Mouse (Mus musculus): Measurements from ENCODE around the gene Chn2. TPM values are rescaled to one million over a fixed set of nuclear protein-coding genes. Genes with fewer than 3 reads are reported as not detected.
A peak's percentile ranks its signal among the peaks of the same experiment; 100 is the strongest.

Gene Chn2
- polyA plus RNA-seq, 1 experiment from 2014 or later, result 28.5 TPM

DNA sequence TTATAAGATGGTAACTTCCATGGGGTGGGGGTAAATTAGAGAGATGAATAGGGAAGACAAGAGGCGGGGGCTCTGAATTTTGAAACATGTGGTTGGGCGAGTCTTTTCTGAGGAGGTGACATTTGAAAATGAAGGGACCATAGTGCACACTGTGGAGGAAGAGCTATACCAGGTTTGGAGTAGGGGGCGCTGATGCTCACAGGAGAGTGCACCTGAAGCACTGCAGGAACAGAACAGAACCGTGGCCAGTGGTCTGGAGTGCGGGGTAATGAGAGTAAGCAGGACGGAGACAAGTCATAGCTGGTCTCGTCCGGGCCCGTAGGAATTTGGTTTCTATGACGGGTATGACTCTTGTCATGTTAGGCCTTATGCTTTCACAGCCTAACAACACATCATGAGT lies 18.3 kb downstream of the Chn2 start:
- ATAC-seq (ENCODE audit: low FRiP score, low read depth), result no peak
- Histone ChIP-seq H3K27ac (replicated peaks) (no peak overlapping the region), H3K4me2 (replicated peaks) (no peak overlapping the region), H3K36me3 (no peaks in the 10 kb centered on the region), H3K4me3 (no peak overlapping the region), H3K9me3 (no peaks in the 10 kb centered on the region), H3K9ac (replicated peaks) (no peak overlapping the region), H3K4me1 (peaks cover 24% of the 10 kb centered on the region), H3K27me3 (no peaks in the 10 kb centered on the region)
- 77% methylated on average over 10 of the region's 10 CpGs for WGBS

- Histone ChIP-seq H3K27me3 (no peaks in the 10 kb centered on the region), H3K9ac (replicated peaks) (no peak overlapping the region), H3K27ac (replicated peaks) (no peak overlapping the region), H3K9me3 (no peaks in the 10 kb centered on the region), H3K4me3 (no peak overlapping the region), H3K4me2 (replicated peaks) (no peak overlapping the region), H3K4me1 (peaks cover 24% of the 10 kb centered on the region), H3K36me3 (no peaks in the 10 kb centered on the region)
- ATAC-seq (ENCODE audit: low FRiP score, low read depth), result no peak
- 80% methylated on average over 8 of the region's 8 CpGs for WGBS
These were observed 19.5 kb downstream of the Chn2 start for GRCm38 (mm10) chr6:54058837-54059236.

DNA sequence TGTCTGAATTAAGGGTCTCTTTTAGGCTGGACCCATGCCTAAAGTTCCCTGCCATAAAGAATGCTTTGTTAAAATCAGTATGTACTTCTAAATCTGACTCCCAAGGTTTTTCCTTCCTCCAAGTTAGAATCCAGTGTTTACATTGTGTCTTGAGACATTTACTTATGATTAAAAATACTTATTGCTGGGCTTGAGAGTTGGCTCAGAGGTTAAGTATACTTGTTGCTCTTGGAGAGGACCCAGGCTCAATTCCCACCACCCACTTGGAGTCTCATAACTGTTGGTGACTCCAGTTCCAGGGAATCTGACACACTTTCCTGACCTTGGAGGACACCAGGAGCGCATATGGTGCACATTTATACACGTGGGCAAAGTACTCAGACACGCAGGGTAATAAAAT lies 20.9 kb downstream of the Chn2 start:
- Histone ChIP-seq H3K4me2 (replicated peaks) (no peak overlapping the region), H3K4me3 (no peak overlapping the region), H3K9ac (replicated peaks) (no peak overlapping the region), H3K9me3 (no peaks in the 10 kb centered on the region), H3K27ac (replicated peaks) (no peak overlapping the region), H3K4me1 (peaks cover 18% of the 10 kb centered on the region), H3K36me3 (no peaks in the 10 kb centered on the region), H3K27me3 (no peaks in the 10 kb centered on the region)
- 88% methylated on average over 3 of the region's 3 CpGs for WGBS
- no peak for ATAC-seq (ENCODE audit: low FRiP score, low read depth)

DNA sequence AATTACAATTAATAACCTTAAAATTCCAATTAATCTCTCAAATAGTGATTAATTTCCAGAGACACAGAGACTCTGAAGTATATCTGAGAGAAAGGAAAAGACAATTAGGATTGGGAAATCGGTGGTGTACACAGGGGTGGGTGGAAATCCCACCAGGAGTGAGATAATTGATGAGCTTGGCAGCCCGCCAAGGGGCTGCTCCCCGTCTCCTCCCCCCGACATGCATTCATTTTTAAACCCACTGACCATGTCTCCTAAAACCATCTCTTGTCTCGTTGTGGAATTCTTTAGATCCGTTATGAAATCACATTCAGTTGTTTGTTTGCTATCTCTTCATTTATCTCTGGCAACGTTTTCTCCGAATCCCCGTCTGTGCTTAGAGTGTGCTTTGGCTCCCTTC lies 22.0 kb downstream of the Chn2 start:
- Histone ChIP-seq H3K4me3 (no peak overlapping the region), H3K36me3 (no peaks in the 10 kb centered on the region), H3K9ac (replicated peaks) (no peak overlapping the region), H3K27me3 (no peaks in the 10 kb centered on the region), H3K4me1 (peaks cover 12% of the 10 kb centered on the region; the same call in 1 of the 2 replicates), H3K4me2 (replicated peaks) (no peak overlapping the region), H3K9me3 (no peaks in the 10 kb centered on the region), H3K27ac (replicated peaks) (no peak overlapping the region)
- 52% methylated on average over 9 of the region's 9 CpGs for WGBS
- ATAC-seq (ENCODE audit: low FRiP score, low read depth), result no peak

DNA sequence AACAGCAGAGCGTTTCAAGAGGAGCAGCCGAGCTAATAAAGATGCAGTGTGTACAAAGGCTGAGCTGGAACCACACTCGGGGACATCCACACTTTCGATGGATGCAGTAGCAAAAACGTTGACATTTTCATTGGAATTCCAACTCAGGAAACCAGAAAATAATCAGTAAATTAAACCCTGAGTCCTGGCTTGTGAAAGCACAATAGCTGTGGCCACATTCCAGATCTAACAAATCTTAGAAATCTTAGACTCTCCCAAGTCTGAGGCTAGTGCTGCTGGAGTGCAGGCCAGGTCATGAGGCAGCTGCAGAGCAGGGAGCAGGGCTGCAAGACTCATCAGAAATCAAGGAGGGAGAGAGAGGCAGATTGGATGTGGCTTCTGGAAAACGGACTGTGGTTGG lies 24.5 kb downstream of the Chn2 start:
- H3K36me3 ChIP-seq, result no peaks in the 10 kb centered on the region
- no peaks in the 10 kb centered on the region for H3K9me3 ChIP-seq
- no peak overlapping the region for H3K9ac ChIP-seq (replicated peaks)
- no peak overlapping the region for H3K4me2 ChIP-seq (replicated peaks)
- no peak overlapping the region for H3K4me3 ChIP-seq
- 80% methylated on average over 6 of the region's 6 CpGs for WGBS
- no peak overlapping the region for H3K27ac ChIP-seq (replicated peaks)
- peaks cover 5% of the 10 kb centered on the region; the same call in 1 of the 2 replicates for H3K4me1 ChIP-seq
- ATAC-seq (ENCODE audit: low FRiP score, low read depth), result no peak
- no peaks in the 10 kb centered on the region for H3K27me3 ChIP-seq

- no peak overlapping the region for H3K27ac ChIP-seq (replicated peaks)
- no peak for ATAC-seq (ENCODE audit: low FRiP score, low read depth)
- H3K9ac ChIP-seq (replicated peaks), result no peak overlapping the region
- 80% methylated on average over 5 of the region's 5 CpGs for WGBS
- H3K36me3 ChIP-seq, result no peaks in the 10 kb centered on the region
- H3K27me3 ChIP-seq, result no peaks in the 10 kb centered on the region
- no peaks in the 10 kb centered on the region for H3K9me3 ChIP-seq
- 0 out of 2 replicates have a peak, but pooled peaks cover 3% of the 10 kb centered on the region for H3K4me1 ChIP-seq
- H3K4me3 ChIP-seq, result no peak overlapping the region
- H3K4me2 ChIP-seq (replicated peaks), result no peak overlapping the region
These were observed 28.0 kb downstream of the Chn2 start for GRCm38 (mm10) chr6:54067380-54067779.

GRCm38 (mm10) chr6:54068882-54069281 lies 29.5 kb downstream of the Chn2 start:
- Histone ChIP-seq H3K9ac (replicated peaks) (no peak overlapping the region), H3K27me3 (no peaks in the 10 kb centered on the region), H3K36me3 (no peaks in the 10 kb centered on the region), H3K4me2 (replicated peaks) (no peak overlapping the region), H3K4me3 (no peak overlapping the region), H3K9me3 (no peaks in the 10 kb centered on the region), H3K4me1 (0 out of 2 replicates have a peak, but pooled peaks cover 4% of the 10 kb centered on the region), H3K27ac (replicated peaks) (no peak overlapping the region)
- no peak for ATAC-seq (ENCODE audit: low FRiP score, low read depth)
- 81% methylated on average over 5 of the region's 5 CpGs for WGBS

GRCm38 (mm10) chr6:54070736-54071135 lies 31.4 kb downstream of the Chn2 start:
- Histone ChIP-seq H3K4me2 (replicated peaks) (no peak overlapping the region), H3K9ac (replicated peaks) (no peak overlapping the region), H3K27me3 (no peaks in the 10 kb centered on the region), H3K4me1 (peaks cover 15% of the 10 kb centered on the region), H3K4me3 (no peak overlapping the region), H3K36me3 (no peaks in the 10 kb centered on the region), H3K27ac (replicated peaks) (no peak overlapping the region), H3K9me3 (no peaks in the 10 kb centered on the region)
- 81% methylated on average over 6 of the region's 6 CpGs for WGBS
- ATAC-seq (ENCODE audit: low FRiP score, low read depth), result no peak

DNA sequence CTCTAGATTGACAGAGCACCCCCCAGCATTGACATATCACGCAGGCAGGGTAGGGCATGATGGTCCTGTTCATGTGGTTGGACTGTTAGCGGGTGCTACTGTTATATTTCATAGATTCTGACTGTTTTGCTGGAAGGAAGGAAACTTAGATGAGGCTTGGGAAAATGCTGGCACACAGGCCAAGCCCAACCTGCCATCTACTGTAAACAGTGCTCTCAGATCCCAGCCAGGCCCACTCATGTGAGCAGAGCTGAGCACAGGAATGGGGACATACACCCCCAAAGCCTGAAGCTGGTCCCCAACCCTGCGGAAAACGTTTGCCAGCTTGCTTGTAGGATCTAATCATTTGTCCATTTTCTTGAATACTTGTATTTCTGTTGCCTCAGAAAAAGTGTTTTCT lies 32.1 kb downstream of the Chn2 start:
- 89% methylated on average over 4 of the region's 4 CpGs for WGBS

DNA sequence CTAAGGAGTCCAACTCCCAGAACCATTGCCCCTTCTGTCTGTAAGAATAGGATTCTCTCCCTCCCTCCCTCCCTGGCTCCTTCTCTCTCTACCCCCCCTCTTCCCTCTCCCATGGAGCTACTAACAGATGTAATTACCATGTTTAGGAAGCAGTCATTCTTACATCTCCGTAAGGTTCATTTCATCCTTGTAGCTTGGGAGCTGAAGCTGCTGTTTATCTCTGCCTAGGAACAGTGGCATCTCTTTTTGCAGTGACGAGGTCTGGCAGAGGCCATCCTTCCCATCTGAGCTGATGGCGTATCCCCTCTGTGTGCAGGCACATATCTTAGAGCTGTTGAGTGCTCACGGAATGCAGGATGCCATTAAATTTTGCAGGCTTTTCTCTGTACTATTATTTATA lies 35.1 kb downstream of the Chn2 start:
- no peaks in the 10 kb centered on the region for H3K36me3 ChIP-seq
- H3K27me3 ChIP-seq, result no peaks in the 10 kb centered on the region
- H3K27ac ChIP-seq (replicated peaks), result 0 out of 2 replicates have a peak overlapping the region, but pooled peaks have one; percentile 16
- 60% methylated on average over 4 of the region's 4 CpGs for WGBS
- H3K9me3 ChIP-seq, result no peaks in the 10 kb centered on the region
- no peak for ATAC-seq (ENCODE audit: low FRiP score, low read depth)
- H3K4me3 ChIP-seq, result no peak overlapping the region
- no peak overlapping the region for H3K9ac ChIP-seq (replicated peaks)
- H3K4me2 ChIP-seq (replicated peaks), result no peak overlapping the region
- H3K4me1 ChIP-seq, result peaks cover 15% of the 10 kb centered on the region

More for the DNA sequence above, 32.1 kb downstream of the Chn2 start:
- H3K4me2 ChIP-seq (replicated peaks), result no peak overlapping the region
- no peaks in the 10 kb centered on the region for H3K36me3 ChIP-seq
- no peaks in the 10 kb centered on the region for H3K9me3 ChIP-seq
- H3K4me3 ChIP-seq, result no peak overlapping the region
- no peak overlapping the region for H3K27ac ChIP-seq (replicated peaks)
- H3K9ac ChIP-seq (replicated peaks), result no peak overlapping the region
- ATAC-seq (ENCODE audit: low FRiP score, low read depth), result no peak
- peaks cover 15% of the 10 kb centered on the region for H3K4me1 ChIP-seq
- no peaks in the 10 kb centered on the region for H3K27me3 ChIP-seq

GRCm38 (mm10) chr6:54075419-54075818 lies 36.1 kb downstream of the Chn2 start:
- Histone ChIP-seq H3K9me3 (no peaks in the 10 kb centered on the region), H3K27me3 (no peaks in the 10 kb centered on the region), H3K36me3 (no peaks in the 10 kb centered on the region), H3K4me2 (replicated peaks) (no peak overlapping the region), H3K9ac (replicated peaks) (no peak overlapping the region), H3K4me3 (no peak overlapping the region), H3K27ac (replicated peaks) (no peak overlapping the region), H3K4me1 (peaks cover 15% of the 10 kb centered on the region)
- WGBS, result 88% methylated on average over 6 of the region's 6 CpGs
- no peak for ATAC-seq (ENCODE audit: low FRiP score, low read depth)

DNA sequence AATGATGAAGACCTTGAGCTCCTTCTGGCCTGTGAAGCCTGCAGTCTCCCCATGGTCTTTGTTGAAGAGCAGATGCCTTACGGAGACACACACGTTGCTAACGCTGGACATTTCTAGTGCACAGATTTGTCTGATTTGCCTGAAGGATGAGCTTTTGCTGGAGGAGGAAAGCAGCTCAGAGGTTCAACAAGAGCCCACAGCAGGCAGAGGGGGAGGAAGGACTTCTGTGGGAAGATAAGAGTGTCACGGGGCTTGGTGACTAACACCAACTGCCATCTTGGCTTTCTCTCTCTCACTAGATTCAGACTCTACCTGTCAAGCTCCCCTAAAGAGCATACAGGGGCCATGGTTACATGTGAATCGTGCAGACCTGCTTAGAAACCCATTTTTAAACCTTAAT lies 37.3 kb downstream of the Chn2 start:
- H3K4me2 ChIP-seq (replicated peaks), result no peak overlapping the region
- H3K27ac ChIP-seq (replicated peaks), result no peak overlapping the region
- no peaks in the 10 kb centered on the region for H3K27me3 ChIP-seq
- H3K4me1 ChIP-seq, result peaks cover 13% of the 10 kb centered on the region
- no peak overlapping the region for H3K4me3 ChIP-seq
- H3K9me3 ChIP-seq, result no peaks in the 10 kb centered on the region
- no peak for ATAC-seq (ENCODE audit: low FRiP score, low read depth)
- 93% methylated on average over 5 of the region's 5 CpGs for WGBS
- no peaks in the 10 kb centered on the region for H3K36me3 ChIP-seq
- no peak overlapping the region for H3K9ac ChIP-seq (replicated peaks)

DNA sequence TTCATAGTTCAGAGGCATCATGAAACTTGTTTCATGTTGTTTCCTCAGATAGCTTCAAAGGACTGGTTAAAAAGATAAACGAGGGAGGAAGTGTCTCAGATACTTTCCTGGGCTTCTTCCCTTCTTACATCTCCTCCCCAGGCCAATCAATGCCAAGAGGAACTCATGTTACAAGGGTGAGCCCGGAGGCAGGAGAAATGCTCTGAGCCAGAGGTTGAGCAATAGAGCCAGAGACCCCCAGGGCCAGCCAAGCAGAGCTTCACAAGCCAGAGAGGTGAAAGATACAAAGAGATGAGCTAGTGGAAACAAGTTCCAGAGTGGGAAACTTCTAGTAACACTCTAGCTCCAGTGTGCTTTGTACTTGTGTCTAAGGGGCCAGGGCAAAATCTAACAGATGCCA lies 38.9 kb downstream of the Chn2 start:
- 79% methylated on average over 2 of the region's 2 CpGs for WGBS
- no peaks in the 10 kb centered on the region for H3K27me3 ChIP-seq
- H3K9ac ChIP-seq (replicated peaks), result no peak overlapping the region
- no peaks in the 10 kb centered on the region for H3K9me3 ChIP-seq
- H3K4me3 ChIP-seq, result no peak overlapping the region
- no peak for ATAC-seq (ENCODE audit: low FRiP score, low read depth)
- H3K36me3 ChIP-seq, result no peaks in the 10 kb centered on the region
- peaks cover 13% of the 10 kb centered on the region for H3K4me1 ChIP-seq
- no peak overlapping the region for H3K27ac ChIP-seq (replicated peaks)
- H3K4me2 ChIP-seq (replicated peaks), result no peak overlapping the region
